Mouse (Mus musculus) B cell, adult (primary cell): ENCODE measurements around the gene Tuba1b. TPM values are rescaled to one million over a fixed set of nuclear protein-coding genes. Genes with fewer than 3 reads are reported as not detected.

Source experiments
- total RNA-seq: library from RNA; stranded (reverse); gene quantifications from 4 replicates; pipeline ENCODE4 v1.2.4, GENCODE M21; 2023; ENCODE audit not compliant: inconsistent age

Tuba1b gene
- 147 to 162 TPM (median 158 TPM) in 4 replicates for total RNA-seq

DNA sequence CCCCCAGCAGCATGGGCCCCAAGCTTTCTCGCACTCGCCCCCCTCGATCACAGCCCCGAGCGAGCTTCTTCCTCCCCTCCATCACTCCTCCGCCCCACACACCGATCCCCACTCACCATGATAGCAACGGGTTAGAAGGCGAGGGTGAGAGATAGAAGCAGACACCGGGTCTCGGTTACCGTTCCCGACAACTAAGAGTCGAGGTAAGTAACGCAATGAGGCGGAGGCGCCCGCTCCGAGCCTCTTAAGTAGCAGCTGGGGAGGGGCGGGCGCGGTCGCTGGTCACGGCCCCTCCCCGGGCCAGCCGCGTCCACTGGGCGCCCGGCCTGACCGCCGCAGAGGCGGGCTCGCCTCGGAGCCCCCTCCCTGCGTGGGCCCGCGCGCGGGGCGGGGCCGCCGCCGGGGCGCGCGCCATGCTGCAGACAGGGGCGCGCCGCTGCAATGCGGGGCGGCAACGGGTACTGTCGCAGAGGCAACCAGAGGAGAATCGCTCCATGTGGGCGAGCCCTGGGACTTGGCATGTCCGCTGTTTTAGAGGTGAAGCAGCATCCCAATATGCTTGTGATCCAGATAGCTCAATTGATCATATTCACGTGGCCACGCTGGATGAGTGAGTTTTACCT is at the start of gene Tuba1b:
Gene Tuba1b, minus strand, starts transcription at position 349 of the 623 bp plus-strand sequence.

DNA sequence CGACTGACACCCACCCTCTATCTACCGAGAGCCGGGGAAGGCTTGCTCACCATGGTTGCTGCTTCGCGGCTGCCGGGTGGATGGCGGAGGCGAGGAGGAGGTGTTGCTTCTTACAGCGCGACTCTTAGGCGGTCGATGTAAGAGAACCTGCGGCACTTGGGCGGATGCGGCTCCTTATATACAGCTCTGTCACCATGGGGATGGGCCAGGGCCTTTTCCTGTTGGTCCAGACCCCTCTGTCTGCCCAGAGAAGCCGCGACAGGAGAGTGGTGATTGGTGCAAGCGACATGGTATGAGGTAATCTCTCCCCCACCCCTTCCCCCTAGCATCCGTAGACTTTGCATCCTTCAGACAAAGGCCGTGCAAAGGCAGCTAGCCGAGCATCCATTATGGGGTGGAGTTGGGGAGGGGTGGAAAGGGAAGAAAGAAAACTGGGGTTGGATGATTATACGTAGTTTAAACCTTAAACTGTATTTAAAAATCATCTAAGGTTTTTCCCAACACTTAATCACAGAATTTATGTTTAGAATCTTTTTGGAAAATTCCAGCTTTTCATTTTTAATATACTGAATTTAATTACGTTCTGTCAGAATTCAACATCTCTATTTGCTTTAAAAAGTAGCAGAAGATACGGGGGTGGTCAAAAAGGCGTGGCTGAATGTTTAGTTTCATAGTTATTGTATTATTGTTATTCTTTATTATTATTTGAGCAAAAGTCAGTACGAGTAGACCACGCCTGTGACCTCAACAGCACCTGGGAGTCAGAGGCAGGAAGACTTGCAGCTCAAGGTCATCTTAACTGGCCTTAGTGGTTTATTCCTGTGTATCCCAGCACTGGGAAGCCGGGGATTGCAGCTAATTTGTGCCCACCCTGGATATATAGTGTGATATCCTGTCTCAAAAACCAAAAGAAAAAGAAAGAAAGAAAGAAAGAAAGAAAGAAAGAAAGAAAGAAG is 19.3 kb upstream of the Tuba1b start, which contains the start of the genes Gm49450 and Tuba1a:
Gene Gm49450, minus strand, starts transcription at position 151 of the 956 bp plus-strand sequence.
Gene Tuba1a, minus strand, starts transcription at position 303 of the 956 bp plus-strand sequence.

DNA sequence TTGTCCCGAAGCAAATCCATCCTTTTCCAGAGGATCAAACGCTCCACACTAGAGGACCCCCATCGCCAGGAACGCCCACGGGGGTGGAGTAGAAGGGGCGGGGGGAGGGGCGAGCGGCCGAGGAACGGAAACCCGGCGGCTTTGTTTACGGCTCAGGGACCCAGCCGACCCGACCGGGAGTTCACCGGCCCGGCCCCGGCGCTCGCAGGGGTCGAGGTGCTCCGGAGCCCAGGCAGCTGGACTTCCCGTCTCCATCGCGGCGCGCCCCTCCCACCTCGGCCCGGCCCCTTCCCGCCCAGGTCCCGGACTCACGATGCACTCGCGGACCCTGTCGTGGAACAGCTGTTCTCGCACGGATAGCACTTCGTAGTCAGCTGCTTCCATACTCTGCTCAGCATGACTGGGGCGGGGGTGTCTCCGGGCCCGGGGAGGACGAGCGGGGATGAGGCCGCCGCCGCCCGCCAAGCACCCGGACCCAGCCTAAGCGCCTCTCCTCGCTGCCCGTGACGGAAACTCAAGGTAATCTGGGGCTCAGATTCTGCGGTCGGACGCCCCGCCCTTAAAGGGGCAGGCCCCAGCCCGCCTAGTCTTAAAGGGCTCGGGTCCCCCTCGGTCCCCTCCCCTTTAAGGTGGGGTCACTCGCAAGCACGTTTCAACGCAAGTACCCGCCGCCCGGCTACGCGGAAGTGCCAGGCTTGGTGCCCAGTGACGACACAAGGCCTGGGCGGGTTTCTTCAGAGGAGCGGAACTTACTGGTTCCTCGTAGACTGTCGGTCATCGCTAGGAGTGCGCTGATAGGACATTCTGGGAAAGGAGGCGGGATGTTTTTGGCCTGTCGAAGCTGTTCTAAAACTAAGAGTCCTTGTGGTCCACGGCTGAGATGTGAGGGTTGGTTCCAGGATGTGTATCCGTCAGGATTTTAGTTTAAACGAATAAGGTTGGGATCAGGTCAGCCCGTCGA is 16.5 kb downstream of the Tuba1b start, which contains the start of gene Lmbr1l:
Gene Lmbr1l, minus strand, starts transcription at position 694 of the 961 bp plus-strand sequence.

DNA sequence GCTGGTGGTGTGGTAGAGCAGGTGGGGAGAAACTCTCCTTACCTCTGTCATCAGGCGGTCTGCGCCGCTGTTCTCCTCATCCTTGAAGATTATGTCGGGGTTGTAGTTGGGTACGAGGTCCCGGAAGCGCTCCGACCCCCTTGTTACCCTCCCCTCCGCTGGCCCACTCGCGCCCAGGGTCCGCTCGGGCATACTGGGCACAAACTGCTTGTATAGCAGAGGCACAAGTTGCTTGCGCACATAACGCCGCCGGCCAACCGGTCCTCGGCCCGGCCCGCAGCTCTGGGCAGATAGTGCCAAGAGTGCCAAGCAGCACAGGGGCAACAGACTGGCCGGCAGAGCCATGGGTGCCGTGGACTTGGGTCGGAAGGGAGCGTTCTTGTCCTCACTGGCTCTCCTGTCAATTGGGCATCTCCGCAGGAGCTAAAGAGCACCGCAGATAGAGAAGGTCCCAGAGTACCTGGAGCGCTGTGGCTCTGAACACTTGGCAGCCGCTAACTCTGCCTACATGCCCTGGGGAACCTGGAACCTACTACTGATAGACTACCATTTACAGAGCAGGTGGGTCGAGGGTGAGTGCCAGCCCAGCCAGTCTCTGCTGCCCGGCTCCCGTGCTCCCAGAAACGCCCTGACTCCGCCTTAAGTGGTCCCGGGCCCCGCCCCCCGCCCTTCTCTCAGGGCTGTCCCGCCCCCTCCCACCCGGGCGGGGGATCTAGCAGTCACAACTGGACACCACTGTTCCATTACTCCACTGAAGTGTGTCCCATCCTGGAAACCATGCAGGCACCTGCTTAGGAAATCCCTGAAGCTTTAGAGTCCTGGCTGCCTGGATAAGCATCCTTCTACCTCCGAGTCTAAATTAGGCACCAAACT is 36.2 kb downstream of the Tuba1b start, which contains the start of gene Dhh:
Gene Dhh, minus strand, starts transcription at position 613 of the 873 bp plus-strand sequence.

DNA sequence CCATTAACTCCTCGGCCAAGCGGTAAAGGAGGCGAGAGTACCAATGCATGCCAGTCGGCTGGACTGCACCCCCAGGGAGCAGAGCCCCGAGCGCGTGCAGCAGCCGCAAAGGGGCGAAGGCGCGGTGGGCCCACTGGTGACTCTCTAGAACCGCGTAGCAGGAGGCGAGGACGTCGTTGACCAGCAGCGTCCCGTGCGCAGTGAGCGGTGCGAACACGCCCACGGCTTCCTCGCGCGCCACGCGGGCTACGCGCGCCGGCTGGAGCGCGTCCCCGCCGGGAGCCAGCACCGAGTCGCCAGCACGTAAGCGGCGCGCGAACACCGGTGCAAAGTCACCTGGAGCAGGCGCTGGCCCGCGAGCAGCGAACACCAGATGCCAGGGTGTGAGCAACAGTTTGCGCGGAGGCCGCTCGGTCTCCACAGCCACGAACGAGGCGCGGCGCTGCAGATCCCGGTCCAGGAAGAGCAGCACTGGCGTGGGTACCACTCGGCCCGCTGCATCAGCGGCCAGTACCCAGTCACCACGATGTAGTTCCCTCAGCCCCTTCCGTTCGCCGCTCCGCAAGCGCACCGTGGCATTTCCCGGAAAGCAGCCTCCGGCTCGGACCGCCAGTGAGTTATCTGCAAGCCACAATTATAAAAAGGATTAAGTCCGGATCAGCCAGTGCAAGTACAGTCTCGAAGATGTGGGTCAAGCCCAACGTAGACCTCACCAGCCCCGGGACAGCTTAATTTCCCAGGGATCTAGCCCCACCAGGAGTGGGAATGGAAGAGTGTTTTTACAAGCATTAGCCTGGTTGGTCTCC is 40.2 kb downstream of the Tuba1b start, which contains the start of gene Rhebl1:
Gene Rhebl1, minus strand, starts transcription at position 601 of the 806 bp plus-strand sequence.

Other genes with a start within 250 kb of the Tuba1b start
- not detected in 4 replicates for gene Ccdc65, start 226.4 kb downstream of the Tuba1b start, total RNA-seq
- gene Fkbp11, start 206.4 kb downstream of the Tuba1b start, total RNA-seq: 15.1 to 21.5 TPM (median 17.9 TPM) in 4 replicates
- gene Arf3, start 171.4 kb downstream of the Tuba1b start, total RNA-seq: 87.1 to 90.8 TPM (median 87.3 TPM) in 4 replicates
- gene Wnt10b, start 156.4 kb downstream of the Tuba1b start, total RNA-seq: 0.29 to 1.7 TPM (median 1.0 TPM) in 4 replicates
- gene Wnt1, start 144.7 kb downstream of the Tuba1b start, total RNA-seq: not detected in 4 replicates
- gene Ddn, start 125.1 kb downstream of the Tuba1b start, total RNA-seq: 0.27 to 0.60 TPM (median 0.48 TPM) in 4 replicates
- gene Prkag1, start 103.0 kb downstream of the Tuba1b start, total RNA-seq: 75.5 to 85.9 TPM (median 77.7 TPM) in 4 replicates
- gene Kmt2d, start 63.4 kb downstream of the Tuba1b start, total RNA-seq: 168 to 182 TPM (median 176 TPM) in 4 replicates
- 18.3 to 23.1 TPM (median 21.3 TPM) in 4 replicates for gene Rhebl1, start 40.0 kb downstream of the Tuba1b start, total RNA-seq
- 0.80 TPM in 1 of 4 replicates, not detected in the others for gene Dhh, start 36.0 kb downstream of the Tuba1b start, total RNA-seq
- 228 to 245 TPM (median 238 TPM) in 4 replicates for gene Lmbr1l, start 16.3 kb downstream of the Tuba1b start, total RNA-seq
- not detected in 4 replicates for gene Gm49450, start 19.0 kb upstream of the Tuba1b start, total RNA-seq
- 132 to 146 TPM (median 141 TPM) in 4 replicates for gene Tuba1a, start 19.1 kb upstream of the Tuba1b start, total RNA-seq
- gene Tuba1c, start 95.3 kb upstream of the Tuba1b start, total RNA-seq: 66.8 to 74.7 TPM (median 73.4 TPM) in 4 replicates
- gene Prph, start 120.6 kb upstream of the Tuba1b start, total RNA-seq: not detected in 4 replicates
- 0.87 to 1.8 TPM (median 1.6 TPM) in 4 replicates for gene Troap, start 140.0 kb upstream of the Tuba1b start, total RNA-seq
- gene C1ql4, start 153.3 kb upstream of the Tuba1b start, total RNA-seq: not detected in 4 replicates
- 0.33 TPM in 1 of 4 replicates, not detected in the others for gene Dnajc22, start 158.6 kb upstream of the Tuba1b start, total RNA-seq
- gene Spats2, start 191.4 kb upstream of the Tuba1b start, total RNA-seq: not detected in 4 replicates